Mouse (Mus musculus) stomach, postnatal 0 days (tissue): Measurements from ENCODE around the gene Aplp2. TPM values are rescaled to one million over a fixed set of nuclear protein-coding genes. Genes with fewer than 3 reads are reported as not detected.

Experiments
- ATAC-seq: fragments of 200-750 bp; cut with Nextera tagmentation; 2 replicates; pipeline ENCODE4 v1.8.0; 2017; ENCODE audit not compliant: low FRiP score, low TSS enrichment
- DNase-seq: peaks from one replicate; pipeline ENCODE4 v3.0.0-alpha.2; 2016; ENCODE audit warnings: low spot score
- H3K27ac ChIP-seq: fragments of 300-500 bp; sonication (generic); replicated peaks from 2 replicates; pipeline ENCODE4 v1.5.1; 2014; ENCODE audit warnings: mild to moderate bottlenecking, control low read depth
- H3K27me3 ChIP-seq: fragments of 300-500 bp; sonication (generic); 2 replicates; pipeline ENCODE4 v1.6.1; 2014; ENCODE audit warnings: low read length; ENCODE audit not compliant: control insufficient read depth, insufficient read depth
- H3K36me3 ChIP-seq: fragments of 300-500 bp; sonication (generic); 2 replicates; pipeline ENCODE4 v1.6.1; 2014; ENCODE audit warnings: low read length, mixed read lengths; ENCODE audit not compliant: control insufficient read depth, insufficient read depth
- H3K4me1 ChIP-seq: fragments of 300-500 bp; sonication (generic); replicated peaks from 2 replicates; pipeline ENCODE4 v1.6.1; 2014; ENCODE audit warnings: antibody characterized with exemption; ENCODE audit not compliant: control insufficient read depth, insufficient read depth
- H3K4me2 ChIP-seq: fragments of 300-500 bp; sonication (generic); replicated peaks from 2 replicates; pipeline ENCODE4 v1.6.1; 2014; ENCODE audit warnings: low read depth, mild to moderate bottlenecking, control low read depth, moderate library complexity
- H3K4me3 ChIP-seq: fragments of 300-500 bp; sonication (generic); 2 replicates; pipeline ENCODE4 v1.5.1; 2014; ENCODE audit warnings: low read depth, low read length, control low read depth
- H3K9ac ChIP-seq: fragments of 300-500 bp; sonication (generic); 2 replicates; pipeline ENCODE4 v1.6.1; 2014; ENCODE audit warnings: mild to moderate bottlenecking, low read length, control low read depth, mixed read lengths
- H3K9me3 ChIP-seq: fragments of 300-500 bp; sonication (generic); 2 replicates; pipeline ENCODE4 v1.6.1; 2016; ENCODE audit warnings: low read length; ENCODE audit not compliant: control insufficient read depth
- CTCF ChIP-seq: IDR thresholded peaks from 2 replicates; pipeline ENCODE4 v1.5.1; 2016; ENCODE audit warnings: antibody characterized with exemption, low read depth, mild to moderate bottlenecking, moderate library complexity
- EP300 ChIP-seq: optimal IDR thresholded peaks from 2 replicates; pipeline ENCODE3; 2016; ENCODE audit warnings: antibody characterized with exemption
- WGBS: fragments of 180-500 bp; shearing (Covaris S2); extraction: QIAGEN DNeasy Blood & Tissue Kit; methylation state at CpG from one replicate; pipeline ENCODE4 v1.1.7; 2014; 5-methylcytosine and 5-hydroxymethylcytosine counted together
- polyA plus RNA-seq: library from polyadenylated mRNA; unstranded; fragments of >200 nt; fragmentation: Nextera tagmentation; extraction: Ambion mirVana; gene quantifications from 2 replicates; pipeline ENCODE4 v1.2.1, GENCODE M21; 2015

Gene Aplp2
- polyA plus RNA-seq, 1 experiment from 2014 or later = 187 TPM

DNA sequence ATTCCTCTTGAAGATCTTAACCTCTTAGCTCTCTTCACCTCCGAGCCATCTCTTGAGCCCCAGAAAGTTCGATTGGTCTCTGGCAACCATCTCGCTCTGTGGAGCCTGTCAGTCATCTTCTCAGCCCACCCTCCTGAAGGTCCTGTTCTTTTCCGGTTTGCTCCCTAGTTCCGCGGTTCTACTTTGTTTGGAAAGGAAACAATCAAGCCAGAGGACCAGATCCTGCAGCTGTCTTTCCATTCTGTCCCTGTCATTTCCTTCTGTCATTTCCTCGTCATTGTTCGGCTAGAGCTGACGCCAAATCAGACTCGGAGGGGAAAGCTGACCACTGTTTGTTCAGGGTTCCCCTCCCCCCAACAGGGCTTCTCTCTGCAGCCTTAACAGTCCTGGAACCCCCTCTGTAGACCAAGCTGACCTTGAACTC, 41.7 kb upstream of the Aplp2 start:
- Histone ChIP-seq H3K9me3 (no peaks in the 10 kb centered on the region), H3K4me3 (no peak overlapping the region), H3K4me2 (peak overlapping the region; percentile 37), H3K9ac (no peak overlapping the region), H3K27me3 (no peaks in the 10 kb centered on the region), H3K4me1 (no peaks in the 10 kb centered on the region), H3K36me3 (no peaks in the 10 kb centered on the region), H3K27ac (peak overlapping the region; percentile 67)
- DNase-seq (no peak), ATAC-seq (peak; percentile 25; the same call in 1 of the 2 replicates)
- no peak for TF ChIP-seq CTCF
- TF ChIP-seq EP300 = no peak
- 38% methylated on average over 10 of the region's 10 CpGs for WGBS

DNA sequence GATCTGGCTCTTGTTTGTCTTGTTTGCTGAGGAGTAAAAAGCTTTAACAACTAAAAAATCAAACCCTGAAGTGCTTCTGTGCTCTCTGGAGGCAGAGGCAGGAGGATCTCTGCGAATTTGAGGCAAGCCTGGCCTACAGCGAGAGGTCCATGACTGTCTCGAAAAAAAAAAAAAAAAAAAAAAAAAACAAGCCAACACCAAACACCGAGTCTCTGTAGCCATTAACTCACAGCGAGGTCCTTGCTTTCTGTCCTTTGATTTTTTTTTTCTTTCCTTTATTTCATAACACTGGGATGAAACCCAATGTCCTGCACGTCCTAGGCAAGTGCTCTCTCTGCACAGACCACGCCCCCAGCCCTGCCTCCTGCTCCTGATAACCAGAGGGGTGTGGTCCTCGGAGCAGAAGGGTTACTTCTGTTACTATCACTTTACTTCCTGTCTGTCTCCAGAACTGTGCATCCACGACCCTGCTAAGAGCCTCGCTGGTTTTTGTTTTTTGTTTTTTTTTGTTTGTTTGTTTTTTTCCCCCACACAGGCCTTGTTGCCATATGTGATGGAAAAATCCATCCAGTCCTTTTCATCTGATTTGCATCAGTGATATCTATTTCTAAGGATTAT, 40.7 kb upstream of the Aplp2 start:
- no peak for ATAC-seq
- peak; percentile 48 for DNase-seq

DNA sequence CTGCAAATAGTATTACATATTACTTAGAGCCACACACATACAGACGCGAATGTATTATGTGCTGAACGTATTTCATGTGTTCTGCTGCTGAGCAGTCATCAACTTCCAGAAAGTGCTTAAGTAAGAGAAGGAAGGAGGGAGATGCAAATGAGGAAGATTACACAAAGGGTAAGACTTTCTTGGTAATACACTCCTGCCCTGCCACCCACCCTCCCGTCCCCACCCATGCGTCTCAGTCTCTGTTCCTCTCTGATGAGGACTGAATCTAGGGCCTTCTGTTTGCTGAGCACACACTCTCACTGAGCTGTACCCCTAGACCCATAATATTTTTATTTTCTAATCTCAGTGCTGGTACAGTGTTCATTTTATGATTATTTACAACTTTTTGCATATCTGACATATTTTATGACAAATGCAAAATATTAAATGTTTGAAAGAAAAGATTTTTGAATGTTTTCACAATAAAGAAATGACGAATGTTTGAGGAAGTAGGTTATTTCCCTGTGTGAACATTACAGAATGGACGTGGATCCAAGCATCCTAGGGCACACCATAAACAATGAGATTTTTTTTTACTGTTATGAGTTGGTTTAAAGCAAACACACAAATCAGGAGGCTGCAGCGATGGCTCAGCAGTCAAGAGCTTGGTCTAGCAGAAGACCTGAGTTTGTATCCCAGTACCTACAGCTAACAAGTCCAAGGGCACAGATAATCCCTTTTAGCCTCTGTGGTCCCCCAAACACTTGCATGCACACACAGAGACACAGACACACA, 36.0 kb upstream of the Aplp2 start:
- DNase-seq = no peak
- no peak overlapping the region for H3K4me3 ChIP-seq
- ATAC-seq = no peak
- H3K9ac ChIP-seq = no peak overlapping the region
- H3K9me3 ChIP-seq = no peaks in the 10 kb centered on the region
- H3K4me2 ChIP-seq = no peak overlapping the region
- H3K27ac ChIP-seq = no peak overlapping the region
- TF ChIP-seq CTCF = no peak
- TF ChIP-seq EP300 = no peak
- no peaks in the 10 kb centered on the region for H3K4me1 ChIP-seq
- WGBS = 51% methylated on average over 8 of the region's 8 CpGs
- H3K27me3 ChIP-seq = no peaks in the 10 kb centered on the region
- no peaks in the 10 kb centered on the region for H3K36me3 ChIP-seq

More for the DNA sequence above, 40.7 kb upstream of the Aplp2 start:
- H3K4me2 ChIP-seq = no peak overlapping the region
- no peak for TF ChIP-seq CTCF
- no peak for TF ChIP-seq EP300
- no peaks in the 10 kb centered on the region for H3K36me3 ChIP-seq
- no peaks in the 10 kb centered on the region for H3K27me3 ChIP-seq
- H3K9me3 ChIP-seq = no peaks in the 10 kb centered on the region
- H3K9ac ChIP-seq = no peak overlapping the region
- H3K4me3 ChIP-seq = no peak overlapping the region
- no peak overlapping the region for H3K27ac ChIP-seq
- H3K4me1 ChIP-seq = no peaks in the 10 kb centered on the region
- WGBS = 65% methylated on average over 10 of the region's 10 CpGs

DNA sequence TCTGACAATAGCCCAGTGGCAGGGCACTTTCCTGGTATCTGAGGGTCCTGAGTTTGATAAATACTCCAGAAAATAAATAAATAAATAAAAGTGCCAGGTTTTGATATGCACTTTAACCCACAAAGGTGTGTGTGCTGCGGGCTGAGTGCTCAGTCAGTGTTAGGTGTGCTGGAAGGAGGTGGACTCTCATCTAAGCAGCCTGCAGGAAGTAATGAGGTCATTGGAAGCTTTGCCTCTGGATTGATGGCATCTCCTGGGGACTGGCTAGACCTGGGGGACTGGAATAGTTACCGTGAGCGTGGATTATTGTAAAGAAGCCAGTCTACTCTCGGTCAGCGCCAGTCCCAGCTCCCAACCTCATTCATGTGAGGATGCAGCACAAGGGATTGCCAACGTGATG, 34.8 kb upstream of the Aplp2 start:
- 45% methylated on average over 6 of the region's 6 CpGs for WGBS
- no peak overlapping the region for H3K9ac ChIP-seq
- H3K27me3 ChIP-seq = no peaks in the 10 kb centered on the region
- no peaks in the 10 kb centered on the region for H3K4me1 ChIP-seq
- no peak overlapping the region for H3K27ac ChIP-seq
- H3K4me3 ChIP-seq = no peak overlapping the region
- TF ChIP-seq EP300 (no peak), CTCF (no peak)
- H3K36me3 ChIP-seq = no peaks in the 10 kb centered on the region
- H3K9me3 ChIP-seq = no peaks in the 10 kb centered on the region
- ATAC-seq = peak; percentile 90
- H3K4me2 ChIP-seq = no peak overlapping the region
- DNase-seq = no peak

DNA sequence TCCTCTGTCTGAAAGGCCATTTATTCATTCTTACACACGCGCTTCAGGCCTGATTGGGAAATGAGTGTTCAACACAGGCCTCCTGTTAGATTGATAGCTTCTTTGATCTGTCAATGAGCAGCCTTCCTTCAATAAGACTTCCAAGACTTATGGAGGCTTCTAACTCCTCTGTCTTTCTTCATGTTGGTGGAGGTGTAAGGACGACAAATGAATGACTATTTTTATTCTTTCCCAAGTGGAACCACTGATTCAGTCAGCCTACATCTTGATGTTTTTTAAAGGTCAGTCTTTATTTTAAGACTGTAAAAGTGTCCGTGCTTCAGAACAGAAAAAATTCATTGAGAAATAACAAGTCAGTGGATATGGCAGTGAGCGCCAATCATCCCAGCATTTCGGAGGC, 33.4 kb upstream of the Aplp2 start:
- DNase-seq (no peak), ATAC-seq (no peak)
- no peak overlapping the region for H3K4me3 ChIP-seq
- no peak overlapping the region for H3K9ac ChIP-seq
- no peaks in the 10 kb centered on the region for H3K9me3 ChIP-seq
- H3K27me3 ChIP-seq = no peaks in the 10 kb centered on the region
- TF ChIP-seq EP300 = no peak
- no peak for TF ChIP-seq CTCF
- H3K4me1 ChIP-seq = no peaks in the 10 kb centered on the region
- no peak overlapping the region for H3K4me2 ChIP-seq
- 82% methylated on average over 6 of the region's 6 CpGs for WGBS
- H3K36me3 ChIP-seq = no peaks in the 10 kb centered on the region
- no peak overlapping the region for H3K27ac ChIP-seq

DNA sequence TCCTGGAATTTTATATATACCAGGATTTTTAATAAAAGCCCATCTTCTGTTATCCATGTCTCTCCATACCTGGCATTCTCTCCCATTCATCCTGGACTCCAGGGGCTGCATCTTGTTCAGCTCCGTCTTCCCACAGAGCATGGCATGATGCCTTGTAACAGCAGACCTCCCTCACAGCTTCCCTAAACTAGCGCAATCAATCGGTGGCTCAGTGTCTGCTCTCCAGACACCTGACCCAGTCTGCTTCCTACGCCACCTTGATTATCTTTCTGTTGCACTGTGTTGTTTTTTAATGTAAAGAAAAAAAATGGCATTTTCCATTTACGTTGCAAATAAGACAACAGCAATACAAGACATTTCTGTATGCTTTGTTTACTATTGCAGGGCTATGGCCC, 32.3 kb upstream of the Aplp2 start:
- H3K4me3 ChIP-seq = no peak overlapping the region
- H3K27me3 ChIP-seq = no peaks in the 10 kb centered on the region
- no peak overlapping the region for H3K4me2 ChIP-seq
- H3K9ac ChIP-seq = no peak overlapping the region
- no peaks in the 10 kb centered on the region for H3K36me3 ChIP-seq
- H3K4me1 ChIP-seq = no peaks in the 10 kb centered on the region
- ATAC-seq = no peak
- DNase-seq = no peak
- 76% methylated on average over 5 of the region's 5 CpGs for WGBS
- H3K9me3 ChIP-seq = no peaks in the 10 kb centered on the region
- TF ChIP-seq CTCF (no peak), EP300 (no peak)
- H3K27ac ChIP-seq = no peak overlapping the region
